Mouse (Mus musculus) midbrain, embryonic 12.5 days (tissue): ENCODE measurements around the gene Gm20388. TPM values are rescaled to one million over a fixed set of nuclear protein-coding genes. Genes with fewer than 3 reads are reported as not detected.

ENCODE experiments used
- ATAC-seq: fragments of 200-750 bp; cut with Nextera tagmentation; 2 replicates; pipeline ENCODE4 v1.8.0; 2017; ENCODE audit warnings: low read depth, moderate TSS enrichment, moderate library complexity; ENCODE audit not compliant: low FRiP score
- H3K27ac ChIP-seq: fragments of 300-500 bp; sonication (generic); replicated peaks from 2 replicates; pipeline ENCODE4 v1.5.1; 2016; ENCODE audit warnings: mild to moderate bottlenecking
- H3K27me3 ChIP-seq: fragments of 300-500 bp; sonication (generic); 2 replicates; pipeline ENCODE4 v1.6.1; 2016; ENCODE audit warnings: mild to moderate bottlenecking
- H3K36me3 ChIP-seq: fragments of 300-500 bp; sonication (generic); 2 replicates; pipeline ENCODE4 v1.6.1; 2016
- H3K4me1 ChIP-seq: fragments of 300-500 bp; sonication (generic); 2 replicates; pipeline ENCODE4 v1.6.1; 2016
- H3K4me2 ChIP-seq: fragments of 300-500 bp; sonication (generic); replicated peaks from 2 replicates; pipeline ENCODE4 v1.6.1; 2016; ENCODE audit warnings: mild to moderate bottlenecking, moderate library complexity
- H3K4me3 ChIP-seq: fragments of 300-500 bp; sonication (generic); 2 replicates; pipeline ENCODE4 v1.5.1; 2016; ENCODE audit warnings: mild to moderate bottlenecking
- H3K9ac ChIP-seq: fragments of 300-500 bp; sonication (generic); replicated peaks from 2 replicates; pipeline ENCODE4 v1.6.1; 2016; ENCODE audit warnings: mild to moderate bottlenecking, moderate library complexity
- H3K9me3 ChIP-seq: fragments of 300-500 bp; sonication (generic); 2 replicates; pipeline ENCODE4 v1.6.1; 2016; ENCODE audit warnings: mild to moderate bottlenecking
- WGBS: fragments of 180-500 bp; shearing (Covaris S2); methylation state at CpG from one replicate; pipeline ENCODE4 v1.1.7; 2016; 5-methylcytosine and 5-hydroxymethylcytosine counted together
- polyA plus RNA-seq: library from polyadenylated mRNA; unstranded; fragments of >200 nt; fragmentation: Nextera tagmentation; extraction: Ambion mirVana; gene quantifications from 2 replicates; pipeline ENCODE4 v1.2.1, GENCODE M21; 2016

Gm20388 gene
- polyA plus RNA-seq, 1 experiment from 2014 or later, result not detected

DNA sequence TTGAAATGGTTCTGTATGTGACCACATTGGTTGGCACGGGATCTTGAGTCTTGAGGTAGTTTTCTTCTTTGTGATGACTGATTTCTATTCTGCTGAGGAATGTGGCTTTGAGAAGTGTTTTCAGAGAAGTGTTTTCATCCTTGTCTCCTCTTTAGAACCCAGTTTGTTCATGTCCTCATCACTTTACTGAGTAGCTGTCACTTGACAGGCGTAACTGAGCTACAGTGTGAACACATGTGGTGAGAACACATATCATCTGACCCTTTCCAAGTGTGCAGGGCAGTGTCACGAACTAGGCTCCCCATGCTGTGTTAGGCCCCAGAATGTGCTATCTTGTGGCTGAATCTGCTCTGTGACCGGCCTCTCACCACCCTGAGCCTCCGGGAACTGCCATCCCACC lies 2181.8 kb downstream of the Gm20388 start:
- Histone ChIP-seq H3K27ac (no peak overlapping the region), H3K4me1 (peaks cover 6% of the 10 kb centered on the region; the same call in 1 of the 2 replicates), H3K27me3 (peaks cover 1% of the 10 kb centered on the region; the same call in 1 of the 2 replicates), H3K4me2 (no peak overlapping the region), H3K36me3 (no peaks in the 10 kb centered on the region), H3K9ac (no peak overlapping the region), H3K9me3 (no peaks in the 10 kb centered on the region), H3K4me3 (no peak overlapping the region)
- 63% methylated on average over 5 of the region's 5 CpGs for WGBS
- no peak for ATAC-seq

GRCm38 (mm10) chr8:122098766-122099165 lies 2188.1 kb downstream of the Gm20388 start:
- WGBS, result 78% methylated on average over 3 of the region's 3 CpGs
- ATAC-seq, result no peak

DNA sequence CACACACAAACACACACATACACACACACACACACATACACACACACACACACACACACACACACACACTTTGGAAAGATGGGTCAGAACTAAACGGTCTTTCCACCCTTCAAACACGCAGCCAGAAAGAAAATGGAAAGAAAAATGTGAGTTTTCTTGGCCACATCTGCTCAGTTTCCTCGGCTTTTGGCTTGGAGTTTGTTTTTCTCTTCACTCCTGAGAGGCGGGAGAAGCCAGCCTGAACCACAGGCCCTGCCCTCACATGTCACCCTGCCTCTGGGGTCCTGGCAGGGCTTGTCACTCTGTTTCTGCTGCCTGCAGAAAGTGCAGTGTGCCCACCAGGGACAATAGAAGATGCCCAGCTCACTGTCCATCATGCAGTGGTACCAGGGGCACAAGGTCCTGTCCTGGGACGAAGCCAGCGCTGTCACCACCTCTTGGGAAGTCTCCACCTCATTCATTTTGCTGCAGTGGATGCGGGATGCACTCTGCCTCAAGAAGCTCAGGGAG lies 2189.1 kb downstream of the Gm20388 start:
- Histone ChIP-seq H3K4me2 (no peak overlapping the region), H3K36me3 (no peaks in the 10 kb centered on the region), H3K9me3 (no peaks in the 10 kb centered on the region), H3K4me1 (peaks cover 10% of the 10 kb centered on the region), H3K27me3 (no peaks in the 10 kb centered on the region; the same call in 1 of the 2 replicates), H3K9ac (no peak overlapping the region), H3K4me3 (no peak overlapping the region), H3K27ac (no peak overlapping the region)
- ATAC-seq, result no peak
- 75% methylated on average over 7 of the region's 7 CpGs for WGBS

More at GRCm38 (mm10) chr8:122098766-122099165, 2188.1 kb downstream of the Gm20388 start:
- H3K27me3 ChIP-seq, result no peaks in the 10 kb centered on the region
- H3K36me3 ChIP-seq, result no peaks in the 10 kb centered on the region
- peaks cover 10% of the 10 kb centered on the region for H3K4me1 ChIP-seq
- no peak overlapping the region for H3K4me2 ChIP-seq
- no peaks in the 10 kb centered on the region for H3K9me3 ChIP-seq
- no peak overlapping the region for H3K4me3 ChIP-seq
- no peak overlapping the region for H3K27ac ChIP-seq
- H3K9ac ChIP-seq, result no peak overlapping the region

GRCm38 (mm10) chr8:122101816-122102215 lies 2191.2 kb downstream of the Gm20388 start:
- WGBS, result 55% methylated on average over 5 of the region's 5 CpGs
- no peak overlapping the region for H3K27ac ChIP-seq
- no peaks in the 10 kb centered on the region for H3K36me3 ChIP-seq

GRCm38 (mm10) chr8:122102286-122102685 lies 2191.6 kb downstream of the Gm20388 start:
- H3K27me3 ChIP-seq, result no peaks in the 10 kb centered on the region; the same call in 1 of the 2 replicates
- H3K9me3 ChIP-seq, result no peaks in the 10 kb centered on the region
- H3K4me3 ChIP-seq, result no peak overlapping the region
- H3K9ac ChIP-seq, result no peak overlapping the region
- 15% methylated on average over 8 of the region's 8 CpGs for WGBS
- H3K4me1 ChIP-seq, result peaks cover 12% of the 10 kb centered on the region
- no peaks in the 10 kb centered on the region for H3K36me3 ChIP-seq
- 0 out of 2 replicates have a peak overlapping the region, but pooled peaks have one; percentile 35 for H3K27ac ChIP-seq
- ATAC-seq, result no peak
- H3K4me2 ChIP-seq, result no peak overlapping the region

More at GRCm38 (mm10) chr8:122101816-122102215, 2191.2 kb downstream of the Gm20388 start:
- no peaks in the 10 kb centered on the region; the same call in 1 of the 2 replicates for H3K27me3 ChIP-seq
- H3K9ac ChIP-seq, result no peak overlapping the region
- H3K4me1 ChIP-seq, result peaks cover 12% of the 10 kb centered on the region
- H3K4me3 ChIP-seq, result no peak overlapping the region
- no peak overlapping the region for H3K4me2 ChIP-seq
- ATAC-seq, result no peak
- no peaks in the 10 kb centered on the region for H3K9me3 ChIP-seq

DNA sequence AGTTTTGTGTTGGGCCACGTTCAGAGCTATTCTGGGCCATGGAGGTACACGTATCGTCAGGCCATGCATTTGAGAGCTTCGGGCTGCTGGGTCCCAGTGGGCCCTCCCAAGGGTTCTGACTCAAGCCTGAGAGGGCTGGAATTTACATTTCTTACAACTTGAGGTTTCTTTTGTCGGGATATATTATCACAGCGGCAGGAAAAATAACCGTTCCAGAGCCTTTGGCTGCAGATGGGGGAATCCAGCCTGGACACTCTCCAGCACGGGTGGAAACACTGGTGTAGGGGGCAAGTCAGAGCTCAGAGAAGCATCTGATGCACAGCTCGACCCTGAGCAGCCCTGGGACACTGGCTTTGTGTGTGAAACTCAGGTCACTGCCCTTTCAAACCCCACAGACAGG lies 2192.6 kb downstream of the Gm20388 start:
- Histone ChIP-seq H3K27ac (no peak overlapping the region), H3K4me3 (no peak overlapping the region), H3K9ac (no peak overlapping the region), H3K9me3 (no peaks in the 10 kb centered on the region), H3K4me1 (peaks cover 12% of the 10 kb centered on the region), H3K4me2 (no peak overlapping the region), H3K27me3 (no peaks in the 10 kb centered on the region; the same call in 1 of the 2 replicates), H3K36me3 (no peaks in the 10 kb centered on the region)
- ATAC-seq, result no peak
- WGBS, result 80% methylated on average over 9 of the region's 9 CpGs

DNA sequence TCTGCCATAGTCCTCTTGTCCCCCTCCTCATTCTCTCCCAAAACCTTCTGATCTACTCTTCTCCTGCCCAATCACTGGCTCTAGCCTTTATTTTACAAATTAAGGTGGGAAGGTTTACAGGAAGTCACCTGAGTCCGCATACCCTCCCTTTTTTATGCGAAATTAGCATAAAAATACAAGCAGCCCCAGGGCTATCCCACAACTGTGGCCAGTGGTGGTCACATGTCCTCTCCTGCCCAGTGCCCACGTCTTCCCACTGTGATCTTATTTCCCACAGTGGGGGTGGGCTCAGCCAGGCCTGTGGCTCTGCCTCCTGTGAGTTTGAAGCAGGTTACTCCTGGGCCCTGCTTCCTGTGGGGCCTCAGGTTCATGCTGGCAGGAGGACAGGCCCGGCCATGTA lies 2194.0 kb downstream of the Gm20388 start:
- Histone ChIP-seq H3K27ac (no peak overlapping the region), H3K36me3 (no peaks in the 10 kb centered on the region), H3K9ac (no peak overlapping the region), H3K4me1 (peaks cover 12% of the 10 kb centered on the region), H3K9me3 (no peaks in the 10 kb centered on the region), H3K4me3 (no peak overlapping the region), H3K27me3 (no peaks in the 10 kb centered on the region; the same call in 1 of the 2 replicates), H3K4me2 (no peak overlapping the region)
- 65% methylated on average over 4 of the region's 4 CpGs for WGBS
- ATAC-seq, result no peak

DNA sequence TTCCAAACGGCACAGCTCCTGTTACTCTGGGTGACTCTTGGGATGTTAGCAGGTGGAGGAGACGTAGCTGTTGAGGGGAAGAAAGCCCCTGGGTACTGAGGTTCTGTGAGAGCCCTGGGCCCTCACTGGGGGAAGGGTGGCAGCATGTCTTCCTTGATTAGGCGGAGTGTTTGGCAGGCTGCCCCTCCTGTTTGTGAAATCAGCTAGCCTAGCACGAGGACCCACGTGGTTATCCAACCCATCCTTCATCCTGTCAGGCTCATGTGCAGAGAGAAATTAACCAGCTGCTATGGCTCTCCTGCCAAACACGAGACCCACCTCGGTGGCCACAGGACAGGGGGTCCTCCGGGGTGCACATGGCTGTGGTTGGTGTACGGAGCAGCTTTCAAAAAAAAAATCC lies 2195.6 kb downstream of the Gm20388 start:
- no peak overlapping the region for H3K4me3 ChIP-seq
- no peak overlapping the region for H3K27ac ChIP-seq
- ATAC-seq, result no peak
- peaks cover 12% of the 10 kb centered on the region for H3K4me1 ChIP-seq
- no peaks in the 10 kb centered on the region for H3K9me3 ChIP-seq
- no peak overlapping the region for H3K4me2 ChIP-seq
- no peaks in the 10 kb centered on the region; the same call in 1 of the 2 replicates for H3K27me3 ChIP-seq
- 82% methylated on average over 9 of the region's 9 CpGs for WGBS
- no peaks in the 10 kb centered on the region for H3K36me3 ChIP-seq
- H3K9ac ChIP-seq, result no peak overlapping the region

DNA sequence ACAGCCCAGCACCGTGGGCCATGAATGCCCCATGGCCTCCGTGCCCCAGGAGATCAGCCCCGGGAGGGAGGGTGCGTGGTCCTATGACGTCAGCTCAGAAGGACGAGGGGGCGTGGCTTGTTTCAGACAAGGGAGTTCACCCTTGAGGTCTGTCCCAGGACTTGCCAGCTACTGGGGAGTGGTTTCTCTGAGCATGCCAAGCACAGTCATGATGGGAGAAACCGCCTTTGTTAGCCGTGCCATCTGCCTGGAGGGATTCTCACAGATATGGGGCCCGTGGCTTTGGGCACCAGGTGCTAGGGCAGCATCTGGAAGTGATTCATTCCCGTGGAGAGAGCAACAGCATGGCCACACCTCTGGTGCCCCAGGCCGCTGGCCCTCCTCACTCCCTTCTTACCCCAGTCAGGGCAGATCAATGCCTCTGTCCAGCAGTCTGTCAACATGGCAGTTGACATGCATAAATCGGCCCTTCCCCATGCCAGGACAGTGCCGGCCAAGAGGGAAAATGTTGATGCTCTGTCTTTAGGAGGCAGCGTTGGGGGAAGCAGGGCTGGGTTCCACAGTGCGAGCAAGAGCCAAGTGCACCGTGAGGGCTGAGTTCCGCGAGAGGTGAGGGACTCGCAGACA lies 2199.7 kb downstream of the Gm20388 start:
- Histone ChIP-seq H3K4me3 (no peak overlapping the region), H3K27ac (no peak overlapping the region), H3K27me3 (no peaks in the 10 kb centered on the region), H3K9ac (no peak overlapping the region), H3K4me2 (no peak overlapping the region), H3K4me1 (no peaks in the 10 kb centered on the region), H3K9me3 (no peaks in the 10 kb centered on the region), H3K36me3 (no peaks in the 10 kb centered on the region)
- no peak for ATAC-seq
- WGBS, result 78% methylated on average over 20 of the region's 20 CpGs

GRCm38 (mm10) chr8:122110867-122111253 lies 2200.2 kb downstream of the Gm20388 start:
- Histone ChIP-seq H3K36me3 (no peaks in the 10 kb centered on the region), H3K4me3 (no peak overlapping the region), H3K27me3 (no peaks in the 10 kb centered on the region), H3K4me2 (no peak overlapping the region), H3K9me3 (no peaks in the 10 kb centered on the region), H3K27ac (no peak overlapping the region), H3K9ac (no peak overlapping the region), H3K4me1 (no peaks in the 10 kb centered on the region)
- 77% methylated on average over 6 of the region's 6 CpGs for WGBS
- no peak for ATAC-seq

DNA sequence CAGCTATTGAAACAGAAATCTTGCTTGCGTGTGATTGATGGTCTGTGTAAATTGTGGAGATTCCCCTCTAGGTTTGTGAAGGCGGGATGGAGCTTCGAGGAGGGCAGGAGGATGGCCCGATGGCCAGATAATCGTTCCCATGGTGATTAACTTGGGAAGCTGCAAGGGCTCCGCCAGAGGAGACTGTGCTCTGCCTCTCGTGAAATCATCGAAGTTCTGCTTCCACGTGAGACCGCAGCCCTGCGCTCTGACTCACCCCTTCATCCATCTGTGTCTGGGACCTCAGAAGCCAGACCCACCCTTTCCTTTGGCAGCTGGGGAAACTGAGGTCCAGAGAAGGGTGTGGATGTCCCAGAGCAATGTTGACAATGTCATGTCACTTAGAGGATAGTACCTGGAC lies 2201.1 kb downstream of the Gm20388 start:
- Histone ChIP-seq H3K4me3 (no peak overlapping the region), H3K27ac (no peak overlapping the region), H3K36me3 (no peaks in the 10 kb centered on the region), H3K4me2 (no peak overlapping the region), H3K27me3 (no peaks in the 10 kb centered on the region), H3K9ac (no peak overlapping the region), H3K9me3 (no peaks in the 10 kb centered on the region), H3K4me1 (no peaks in the 10 kb centered on the region)
- WGBS, result 77% methylated on average over 11 of the region's 11 CpGs
- no peak for ATAC-seq

- no peak overlapping the region for H3K9ac ChIP-seq
- H3K27ac ChIP-seq, result no peak overlapping the region
- no peaks in the 10 kb centered on the region for H3K36me3 ChIP-seq
- ATAC-seq, result no peak
- no peaks in the 10 kb centered on the region for H3K4me1 ChIP-seq
- 84% methylated on average over 14 of the region's 14 CpGs for WGBS
- H3K4me3 ChIP-seq, result no peak overlapping the region
- H3K4me2 ChIP-seq, result no peak overlapping the region
- H3K27me3 ChIP-seq, result no peaks in the 10 kb centered on the region
- no peaks in the 10 kb centered on the region for H3K9me3 ChIP-seq
These were observed 2201.8 kb downstream of the Gm20388 start for GRCm38 (mm10) chr8:122112264-122112965.
